Mouse (Mus musculus): ENCODE results near the gene Olfr1086.
"Not testable (repeated sequence)": the region's sequence is repeated elsewhere in the genome, so short reads cannot be mapped to it uniquely, and the experiment has no call there.

The Olfr1086 gene

GRCm38 (mm10) chr2:86679992-86680391 is at the start of gene Olfr1086:
Olfr1086 (minus strand) TSS chr2:86680092.
- no peak for DNase-seq (ENCODE audit: low read depth, low spot score)

GRCm38 (mm10) chr2:86698295-86698694 is 18.4 kb upstream of the Olfr1086 start, which contains the start of gene Olfr1087:
Olfr1087 (minus strand) TSS chr2:86698395.
- no peak for DNase-seq (ENCODE audit: low read depth, low spot score)

GRCm38 (mm10) chr2:86661919-86662318 is 18.0 kb downstream of the Olfr1086 start, which contains the start of gene Olfr1085:
Olfr1085 (minus strand) TSS chr2:86662019.
- DNase-seq (ENCODE audit: low read depth, low spot score), result no peak

DNA sequence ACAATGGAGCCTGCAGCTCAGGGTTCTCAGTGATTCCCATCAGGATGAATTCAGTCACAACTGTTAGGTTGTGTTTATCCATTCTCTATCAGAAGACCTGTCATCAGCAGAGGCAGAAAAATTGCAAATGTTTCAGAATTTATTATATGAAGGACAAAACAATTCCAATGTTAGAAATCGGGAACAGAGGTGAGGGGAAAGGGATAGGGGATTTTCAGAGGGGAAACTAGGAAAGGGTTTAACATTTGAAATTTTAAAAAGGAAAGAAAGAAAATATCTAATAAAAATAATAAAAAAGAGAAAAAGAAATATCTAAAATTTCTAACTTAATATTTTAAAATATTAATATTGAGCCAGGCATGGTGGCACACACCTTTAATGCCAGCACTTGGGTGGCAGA is 40.3 kb downstream of the Olfr1086 start, which contains the start of gene Olfr1084:
TSS of gene Olfr1084 (minus strand) at position 101 of the 400 bp plus-strand sequence.
- not testable (repeated sequence) for DNase-seq (ENCODE audit: low read depth, low spot score)
